Mouse (Mus musculus) heart, adult 2 months (tissue): ENCODE results near the gene Dnajb11. TPM values are rescaled to one million over a fixed set of nuclear protein-coding genes. Genes with fewer than 3 reads are reported as not detected.

Source experiments
- DNase-seq, 2 experiments: peaks; one replicate each; pipeline ENCODE4 v3.0.0; 2021
- H3K27ac ChIP-seq: fragments of 200-600 bp; 2 replicates; pipeline ENCODE4 v1.8.1; 2022
- H3K27me3 ChIP-seq: fragments of 200-500 bp; 2 replicates; pipeline ENCODE4 v1.6.1; 2012; ENCODE audit warnings: mild to moderate bottlenecking, low read length, inconsistent platforms, mixed read lengths; ENCODE audit not compliant: control insufficient read depth, insufficient read depth
- H3K36me3 ChIP-seq: fragments of 200-500 bp; 2 replicates; pipeline ENCODE4 v1.6.1; 2012; ENCODE audit warnings: low read length, inconsistent platforms; ENCODE audit not compliant: control insufficient read depth, insufficient read depth
- H3K4me1 ChIP-seq: fragments of 200-500 bp; 2 replicates; pipeline ENCODE4 v1.6.1; 2011; ENCODE audit warnings: low read length; ENCODE audit not compliant: control insufficient read depth, insufficient read depth
- H3K4me3 ChIP-seq: fragments of 200-600 bp; 2 replicates; pipeline ENCODE4 v1.8.1; 2022
- H3K79me2 ChIP-seq: fragments of 200-500 bp; replicated peaks from 2 replicates; pipeline ENCODE4 v1.6.1; 2012; ENCODE audit warnings: mild to moderate bottlenecking, inconsistent platforms, low read length, moderate library complexity, mixed read lengths; ENCODE audit not compliant: control insufficient read depth, insufficient read depth
- H3K9ac ChIP-seq: fragments of 200-500 bp; 2 replicates; pipeline ENCODE4 v1.6.1; 2012; ENCODE audit warnings: low read depth, mild to moderate bottlenecking, control low read depth, inconsistent platforms, low read length, mixed read lengths
- CTCF ChIP-seq: fragments of 200-600 bp; IDR thresholded peaks from 2 replicates; pipeline ENCODE4 v1.8.1; 2022; ENCODE audit warnings: antibody characterized with exemption, mild to moderate bottlenecking, moderate library complexity
- EP300 ChIP-seq: fragments of 200-500 bp; IDR thresholded peaks from 2 replicates; pipeline ENCODE4 v1.6.1; 2011; ENCODE audit warnings: low read depth, low read length, control low read depth; ENCODE audit not compliant: insufficient read depth
- POLR2A ChIP-seq: fragments of 200-500 bp; IDR thresholded peaks from 2 replicates; pipeline ENCODE4 v1.6.1; 2011; ENCODE audit warnings: mild to moderate bottlenecking, low read depth, low read length, control low read depth; ENCODE audit not compliant: insufficient read depth
- WGBS: fragments of 180-500 bp; shearing (Covaris S2); methylation state at CpG from one replicate; pipeline ENCODE4 v1.1.7; 2018; 5-methylcytosine and 5-hydroxymethylcytosine counted together
- intact Hi-C: fragments of 180-260 bp; cut with DNase I; formaldehyde crosslinking; loops from one replicate; pipeline ENCODE4 v1.15.1; 2025
- polyA plus RNA-seq: library from polyadenylated mRNA; depleted of rRNA; stranded (reverse); fragments of >200 nt; gene quantifications from 2 replicates; pipeline ENCODE4 v1.2.3, GENCODE M21; 2012
- total RNA-seq, 2 experiments: library from RNA; stranded (reverse); gene quantifications; 2 replicates each; pipeline ENCODE4 v1.2.3; 2021

Dnajb11 gene
- total and polyA plus RNA-seq, 3 experiments = 13.0 to 68.5 (median 59.5) TPM

DNA sequence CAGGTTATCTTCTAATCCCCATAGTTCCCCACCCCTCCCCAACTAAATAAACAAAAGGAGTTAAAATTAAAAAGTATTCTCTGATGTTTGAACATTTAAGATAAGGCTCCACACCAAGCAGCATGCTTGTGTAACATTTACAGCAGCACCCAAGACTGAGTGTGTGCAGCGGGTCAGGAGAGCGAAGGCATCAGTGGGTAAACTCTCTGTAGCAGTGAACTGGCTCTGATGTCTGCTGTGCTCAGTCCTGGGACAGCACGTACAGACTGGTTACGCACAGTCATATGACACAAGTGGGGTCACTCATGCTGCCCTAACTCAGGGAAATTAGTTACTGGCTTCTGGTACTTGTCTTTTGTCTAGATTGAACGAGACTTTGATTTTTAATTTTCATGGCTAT lies 14.8 kb upstream of the Dnajb11 start:
- Histone ChIP-seq H3K4me3 (no peak overlapping the region), H3K36me3 (no peaks in the 10 kb centered on the region; the same call in 1 of the 2 replicates), H3K79me2 (no peaks in the 10 kb centered on the region), H3K9ac (no peak overlapping the region), H3K4me1 (peaks cover 2% of the 10 kb centered on the region; the same call in 1 of the 2 replicates), H3K27me3 (no peaks in the 10 kb centered on the region), H3K27ac (no peak overlapping the region)
- intact Hi-C loops = no loop called here
- WGBS = 95% methylated on average over 5 of the region's 5 CpGs
- TF ChIP-seq POLR2A (no peak), EP300 (no peak), CTCF (no peak)
- no peak for DNase-seq

DNA sequence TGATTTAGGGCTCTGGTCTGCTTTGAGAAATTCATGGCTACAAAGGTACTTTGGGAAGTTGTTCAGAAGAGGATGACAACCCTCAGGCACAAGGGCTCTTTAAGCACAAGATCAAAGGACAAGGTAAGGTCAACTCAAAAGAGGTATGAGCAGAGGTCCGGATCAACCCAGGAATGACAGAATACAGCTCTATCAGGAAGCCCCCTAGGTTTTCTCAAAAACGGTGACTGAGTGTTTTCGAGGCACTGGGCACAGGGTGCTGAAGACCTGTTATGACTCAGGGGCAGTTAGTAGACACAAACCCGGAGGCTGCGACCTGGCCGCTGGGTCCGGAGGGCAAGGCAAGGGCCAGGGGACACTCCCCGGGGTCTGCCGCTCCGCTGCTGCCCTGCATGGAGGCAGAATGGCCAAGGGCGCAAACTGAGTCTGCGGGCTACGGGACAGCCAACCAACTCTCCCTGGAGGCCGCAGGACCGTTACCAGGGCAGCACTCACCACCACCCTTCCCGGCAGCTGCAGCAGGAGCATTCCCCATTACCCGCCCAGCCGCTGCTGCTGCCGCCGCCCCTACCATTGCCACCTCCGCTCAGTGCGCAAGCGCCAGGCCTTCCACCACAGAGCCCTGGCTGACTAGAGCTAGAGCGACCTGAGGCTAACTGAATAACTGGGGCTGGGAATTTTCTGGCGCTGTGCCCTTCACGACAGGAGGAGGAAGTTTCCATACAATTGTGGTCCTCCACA lies 13.4 kb upstream of the Dnajb11 start:
- no peaks in the 10 kb centered on the region for H3K79me2 ChIP-seq
- TF ChIP-seq CTCF = no peak
- TF ChIP-seq EP300 = 0 out of 2 replicates have a peak, but pooled peaks have one; percentile 15
- 0 out of 2 replicates have a peak, but pooled peaks have one; percentile 25 for TF ChIP-seq POLR2A
- H3K4me3 ChIP-seq = peak overlapping the region; percentile 80
- intact Hi-C loops = no loop called here
- no peaks in the 10 kb centered on the region for H3K27me3 ChIP-seq
- H3K36me3 ChIP-seq = no peaks in the 10 kb centered on the region
- DNase-seq = peak; percentile 80 to 85
- WGBS = 4% methylated on average over 26 of the region's 26 CpGs
- H3K27ac ChIP-seq = peak overlapping the region; percentile 78
- H3K9ac ChIP-seq = peak overlapping the region; percentile 80
- H3K4me1 ChIP-seq = peaks cover 2% of the 10 kb centered on the region; the same call in 1 of the 2 replicates

DNA sequence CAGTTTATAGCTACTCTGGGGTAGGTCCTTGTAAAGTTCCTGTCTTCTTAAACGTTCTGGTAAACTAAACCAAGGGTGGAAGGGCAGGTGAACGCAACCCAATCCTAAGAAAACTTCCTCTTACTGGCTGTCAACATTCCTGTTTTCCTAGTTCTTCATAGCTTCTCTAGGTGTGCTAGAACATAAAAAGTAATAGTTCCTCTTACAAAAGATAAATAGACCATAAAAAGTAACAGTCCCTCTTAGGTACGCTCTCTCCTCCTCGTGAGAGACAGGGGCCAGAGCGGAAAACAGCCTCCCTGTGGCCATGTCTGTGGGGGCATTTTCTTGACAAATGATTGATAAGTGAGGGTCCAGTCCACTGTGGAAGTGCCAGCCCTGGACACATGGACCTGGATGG lies 12.8 kb upstream of the Dnajb11 start:
- H3K9ac ChIP-seq = peak overlapping the region; percentile 39; the same call in 1 of the 2 replicates
- H3K79me2 ChIP-seq = no peaks in the 10 kb centered on the region
- H3K36me3 ChIP-seq = no peaks in the 10 kb centered on the region
- WGBS = 69% methylated on average over 5 of the region's 5 CpGs
- intact Hi-C loops = no loop called here
- peak overlapping the region; percentile 80 for H3K4me3 ChIP-seq
- no peak for TF ChIP-seq EP300
- TF ChIP-seq POLR2A = no peak
- no peak for TF ChIP-seq CTCF
- H3K4me1 ChIP-seq = no peaks in the 10 kb centered on the region; the same call in 1 of the 2 replicates
- no peak for DNase-seq
- H3K27ac ChIP-seq = peak overlapping the region; percentile 78
- H3K27me3 ChIP-seq = no peaks in the 10 kb centered on the region

DNA sequence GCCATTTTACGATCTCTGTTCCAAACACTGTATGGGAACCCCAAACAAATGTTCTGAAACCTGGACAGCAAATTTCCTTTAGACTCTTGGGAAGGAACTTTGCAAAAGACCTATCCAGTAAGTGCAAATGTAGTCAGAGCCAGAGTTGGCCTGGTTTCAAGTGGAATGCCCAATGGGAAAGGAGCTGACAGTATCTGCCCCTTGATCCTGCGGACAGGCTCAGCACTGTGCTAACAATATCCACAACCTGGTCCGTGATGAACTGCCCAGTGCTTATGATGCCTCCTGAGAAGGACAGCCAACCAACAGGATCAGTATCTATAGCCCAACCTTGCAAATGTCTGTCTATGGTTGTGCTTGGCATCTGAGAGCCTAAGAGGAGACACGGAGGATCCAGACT lies 12.2 kb upstream of the Dnajb11 start:
- DNase-seq = no peak
- intact Hi-C loops = no loop called here
- TF ChIP-seq CTCF (no peak), POLR2A (no peak), EP300 (no peak)
- no peaks in the 10 kb centered on the region; the same call in 1 of the 2 replicates for H3K4me1 ChIP-seq
- no peaks in the 10 kb centered on the region for H3K27me3 ChIP-seq
- WGBS = 78% methylated on average over 4 of the region's 4 CpGs
- no peak overlapping the region for H3K27ac ChIP-seq
- H3K79me2 ChIP-seq = no peaks in the 10 kb centered on the region
- no peak overlapping the region for H3K4me3 ChIP-seq
- no peaks in the 10 kb centered on the region for H3K36me3 ChIP-seq
- no peak overlapping the region for H3K9ac ChIP-seq

DNA sequence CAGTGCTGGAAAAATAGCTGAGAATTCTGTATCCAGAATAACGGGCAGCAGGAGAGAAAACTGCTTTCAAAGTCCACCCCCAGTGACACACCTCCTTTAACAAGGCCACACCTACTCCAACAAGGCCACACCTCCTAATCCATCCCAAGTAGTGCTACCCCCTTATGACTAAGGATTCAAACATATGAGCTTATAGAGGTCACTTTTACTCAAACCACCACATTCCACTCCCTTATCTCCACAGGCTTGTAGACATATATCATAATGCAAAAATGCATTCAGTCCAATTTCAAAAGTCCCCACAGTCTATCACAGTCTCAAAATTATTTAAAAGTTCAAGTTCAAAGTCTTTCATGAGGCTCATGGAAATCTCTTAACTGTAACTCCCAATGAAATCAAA lies 10.0 kb upstream of the Dnajb11 start:
- 89% methylated on average over 1 of the region's 1 CpGs for WGBS

DNA sequence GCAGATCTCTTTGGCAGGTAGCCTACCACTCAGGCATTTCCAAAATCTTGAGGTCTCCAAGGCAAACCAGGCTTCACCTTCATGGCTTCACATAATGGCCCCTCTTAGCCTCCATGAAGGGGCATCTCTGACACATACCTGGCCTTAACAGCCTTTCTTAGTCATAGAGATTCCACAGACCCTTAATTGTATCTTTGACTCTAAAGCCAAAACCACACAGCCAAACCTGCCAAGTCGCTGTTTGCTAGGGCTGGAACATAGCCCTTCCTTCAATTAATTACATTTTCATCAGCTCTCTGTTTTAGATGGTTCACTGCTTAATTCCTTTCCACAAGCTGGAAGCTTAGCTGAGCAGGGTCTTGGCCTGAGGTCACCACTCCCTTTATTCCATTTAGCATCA lies 9.3 kb upstream of the Dnajb11 start:
- DNase-seq = no peak
- H3K36me3 ChIP-seq = no peaks in the 10 kb centered on the region
- no peaks in the 10 kb centered on the region; the same call in 1 of the 2 replicates for H3K4me1 ChIP-seq
- intact Hi-C loops = no loop called here
- no peak overlapping the region for H3K27ac ChIP-seq
- no peak overlapping the region for H3K4me3 ChIP-seq
- no peaks in the 10 kb centered on the region for H3K79me2 ChIP-seq
- no peak overlapping the region for H3K9ac ChIP-seq
- TF ChIP-seq CTCF = no peak
- no peak for TF ChIP-seq POLR2A
- no peak for TF ChIP-seq EP300
- H3K27me3 ChIP-seq = no peaks in the 10 kb centered on the region
- WGBS = 80% methylated on average over 1 of the region's 1 CpGs

More for the DNA sequence above, 10.0 kb upstream of the Dnajb11 start:
- TF ChIP-seq EP300 (no peak), CTCF (no peak), POLR2A (no peak)
- Histone ChIP-seq H3K36me3 (no peaks in the 10 kb centered on the region), H3K4me1 (no peaks in the 10 kb centered on the region; the same call in 1 of the 2 replicates), H3K27ac (no peak overlapping the region), H3K27me3 (no peaks in the 10 kb centered on the region), H3K9ac (no peak overlapping the region), H3K79me2 (no peaks in the 10 kb centered on the region), H3K4me3 (no peak overlapping the region)
- intact Hi-C loops = no loop called here
- no peak for DNase-seq
